8 mouse cellular contexts compared by ENCODE assay signal in the genomic region with DNA sequence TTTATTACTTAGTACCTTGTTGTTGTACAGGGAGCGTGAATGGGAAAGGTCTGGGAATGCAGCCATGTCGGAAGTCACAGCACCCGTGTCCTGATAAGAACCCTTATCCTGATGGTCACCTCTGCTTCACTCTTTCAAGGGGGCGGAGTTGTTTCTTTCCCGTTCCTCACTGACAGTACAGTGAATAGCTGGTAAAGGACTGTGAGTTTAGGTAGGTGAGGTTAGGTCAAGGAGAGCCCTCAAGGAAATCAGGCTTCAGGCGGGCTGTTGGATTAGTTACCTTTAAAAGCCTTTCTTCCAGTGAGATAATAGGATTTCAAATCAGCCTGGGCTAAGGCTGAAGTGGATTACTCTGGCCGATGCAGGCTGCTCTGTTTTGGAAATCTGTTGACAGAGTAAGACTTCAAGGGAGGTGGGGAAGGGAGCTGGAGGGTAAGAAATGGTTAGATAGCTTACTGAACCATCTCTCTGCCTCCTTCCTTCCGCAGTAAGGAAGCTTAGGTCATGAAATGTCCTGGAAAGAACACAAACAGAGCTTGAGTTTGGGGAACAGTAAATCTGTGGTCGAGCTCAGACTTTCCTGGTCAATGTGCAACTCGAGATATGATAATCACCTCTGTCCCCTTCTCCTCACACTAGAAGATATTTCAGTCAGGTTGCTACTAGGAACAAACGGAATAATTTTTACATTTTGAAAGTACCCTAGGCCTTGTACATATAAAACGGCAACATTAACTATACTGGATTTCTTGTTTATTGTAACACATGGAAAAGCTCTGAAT. TPM values are rescaled to one million over a fixed set of nuclear protein-coding genes. Genes with fewer than 3 reads are reported as not detected.
DNase-seq lines count a peak whose midpoint lies in the region; ATAC-seq and TF ChIP-seq lines count a peak whose summit lies in the region.

No protein-coding gene starts in this region.

- WGBS in embryonic facial prominence, embryonic 13.5 days, result 24% methylated on average over 12 of the region's 12 CpGs
- WGBS in limb, embryonic 15.5 days, result 34% methylated on average over 12 of the region's 12 CpGs

- peak overlapping the region; percentile 28; the same call in 1 of the 2 replicates for H3K27ac ChIP-seq in layer of hippocampus, adult 2 months
- no peak overlapping the region for H3K27ac ChIP-seq in embryonic facial prominence, embryonic 13.5 days
- H3K27ac ChIP-seq in limb, embryonic 15.5 days, result peak overlapping the region; percentile 96

- intact Hi-C loops in gastrocnemius, postnatal 36 days (cut with DNase I), result loop anchor here (10.0 kb wide), 1 partner anchor 451 kb away; no protein-coding TSS in a partner anchor

- H3K27me3 ChIP-seq in embryonic facial prominence, embryonic 13.5 days, result no peaks in the 10 kb centered on the region
- H3K27me3 ChIP-seq in limb, embryonic 15.5 days, result no peaks in the 10 kb centered on the region

- no peaks in the 10 kb centered on the region for H3K9me3 ChIP-seq in embryonic facial prominence, embryonic 13.5 days
- no peaks in the 10 kb centered on the region for H3K9me3 ChIP-seq in limb, embryonic 15.5 days

- H3K4me3 ChIP-seq in layer of hippocampus, adult 2 months, result no peak overlapping the region
- peak overlapping the region; percentile 53 for H3K4me3 ChIP-seq in embryonic facial prominence, embryonic 13.5 days
- H3K4me3 ChIP-seq in limb, embryonic 15.5 days, result peak overlapping the region; percentile 58

- H3K4me1 ChIP-seq in embryonic facial prominence, embryonic 13.5 days, result peaks cover 31% of the 10 kb centered on the region
- peaks cover 49% of the 10 kb centered on the region for H3K4me1 ChIP-seq in limb, embryonic 15.5 days

- no peaks in the 10 kb centered on the region for H3K36me3 ChIP-seq in embryonic facial prominence, embryonic 13.5 days
- no peaks in the 10 kb centered on the region for H3K36me3 ChIP-seq in limb, embryonic 15.5 days

- peak overlapping the region; percentile 62 for H3K4me2 ChIP-seq in embryonic facial prominence, embryonic 13.5 days
- H3K4me2 ChIP-seq in limb, embryonic 15.5 days, result peak overlapping the region; percentile 67

- TF ChIP-seq CTCF in layer of hippocampus, adult 2 months (conservative IDR thresholded peaks at IDR 0.05), result no peak

- peak overlapping the region; percentile 54; the same call in 1 of the 2 replicates for H3K9ac ChIP-seq in embryonic facial prominence, embryonic 13.5 days
- no peak overlapping the region for H3K9ac ChIP-seq in limb, embryonic 15.5 days

- no peak for ATAC-seq in embryonic facial prominence, embryonic 13.5 days (ENCODE audit: insufficient number of reproducible peaks, insufficient read depth, low FRiP score, low TSS enrichment, low read depth)
- ATAC-seq in limb, embryonic 15.5 days (ENCODE audit: insufficient number of reproducible peaks, low FRiP score, low TSS enrichment, low read depth), result no peak

- no peak for DNase-seq in layer of hippocampus, adult 2 months (ENCODE audit: low spot score in 2 of 2)
- DNase-seq in layer of hippocampus, adult 11-12 months (ENCODE audit: low spot score), result no peak
- DNase-seq in retina, embryonic 14.5 days (ENCODE audit: low spot score), result peak; percentile 13
- no peak for DNase-seq in natural killer cell, adult 2 months (ENCODE audit: low spot score in 2 of 2)
- DNase-seq in gastrocnemius, postnatal 36 days, result no peak
- DNase-seq in adrenal gland, adult 8-10 months, result no peak

RNA-seq across cellular contexts. Expression of a gene that starts 1.8 kb away (rescaled TPM):
- total RNA-seq in layer of hippocampus, adult 2 months (2021), result 10 to 100 TPM; 62.1 to 64.3 TPM
- 53.5 and 56.7 TPM in 2 replicates for polyA plus RNA-seq in embryonic facial prominence, embryonic 13.5 days (2015; fragmentation: Nextera tagmentation; extraction: Ambion mirVana)
- 74.6 and 81.3 TPM in 2 replicates for polyA plus RNA-seq in limb, embryonic 15.5 days (2015; fragmentation: Nextera tagmentation; extraction: Ambion mirVana)
- total RNA-seq in gastrocnemius, postnatal 36 days (2021), result 10 to 100 TPM; 41.3 to 41.5 TPM
- 100 to 1,000 TPM; 114 to 131 (median 124) TPM for total RNA-seq in adrenal gland, adult 8-10 months (2022)

RNA-seq across cellular contexts. Expression of a gene that starts 32.3 kb away (rescaled TPM):
- total RNA-seq in layer of hippocampus, adult 2 months (2021), result not detected
- polyA plus RNA-seq in embryonic facial prominence, embryonic 13.5 days (2015; fragmentation: Nextera tagmentation; extraction: Ambion mirVana), result not detected in 2 replicates
- not detected in 2 replicates for polyA plus RNA-seq in limb, embryonic 15.5 days (2015; fragmentation: Nextera tagmentation; extraction: Ambion mirVana)
- not detected for total RNA-seq in gastrocnemius, postnatal 36 days (2021)
- not detected for total RNA-seq in adrenal gland, adult 8-10 months (2022)

RNA-seq across cellular contexts. Expression of a gene that starts 39.3 kb away (rescaled TPM):
- total RNA-seq in layer of hippocampus, adult 2 months (2021), result not detected
- not detected in 2 replicates for polyA plus RNA-seq in embryonic facial prominence, embryonic 13.5 days (2015; fragmentation: Nextera tagmentation; extraction: Ambion mirVana)
- 0.10 and 0.11 TPM in 2 replicates for polyA plus RNA-seq in limb, embryonic 15.5 days (2015; fragmentation: Nextera tagmentation; extraction: Ambion mirVana)
- total RNA-seq in gastrocnemius, postnatal 36 days (2021), result not detected
- not detected for total RNA-seq in adrenal gland, adult 8-10 months (2022)

RNA-seq across cellular contexts. Expression of a gene that starts 42.7 kb away (rescaled TPM):
- total RNA-seq in layer of hippocampus, adult 2 months (2021), result 10 to 100 TPM; 46.7 to 51.2 TPM
- 41.7 and 46.5 TPM in 2 replicates for polyA plus RNA-seq in embryonic facial prominence, embryonic 13.5 days (2015; fragmentation: Nextera tagmentation; extraction: Ambion mirVana)
- 33.8 and 36.9 TPM in 2 replicates for polyA plus RNA-seq in limb, embryonic 15.5 days (2015; fragmentation: Nextera tagmentation; extraction: Ambion mirVana)
- total RNA-seq in gastrocnemius, postnatal 36 days (2021), result 10 to 100 TPM; 17.2 to 20.9 TPM
- total RNA-seq in adrenal gland, adult 8-10 months (2022), result 10 to 100 TPM; 28.1 to 40.1 (median 36.2) TPM

RNA-seq across cellular contexts. Expression of a gene that starts 58.7 kb away (rescaled TPM):
- total RNA-seq in layer of hippocampus, adult 2 months (2021), result not detected
- not detected in 2 replicates for polyA plus RNA-seq in embryonic facial prominence, embryonic 13.5 days (2015; fragmentation: Nextera tagmentation; extraction: Ambion mirVana)
- not detected in 2 replicates for polyA plus RNA-seq in limb, embryonic 15.5 days (2015; fragmentation: Nextera tagmentation; extraction: Ambion mirVana)
- total RNA-seq in gastrocnemius, postnatal 36 days (2021), result not detected
- total RNA-seq in adrenal gland, adult 8-10 months (2022), result not detected
